Comparison of ENCODE assay signal across 12 mouse cellular contexts in the genomic region with DNA sequence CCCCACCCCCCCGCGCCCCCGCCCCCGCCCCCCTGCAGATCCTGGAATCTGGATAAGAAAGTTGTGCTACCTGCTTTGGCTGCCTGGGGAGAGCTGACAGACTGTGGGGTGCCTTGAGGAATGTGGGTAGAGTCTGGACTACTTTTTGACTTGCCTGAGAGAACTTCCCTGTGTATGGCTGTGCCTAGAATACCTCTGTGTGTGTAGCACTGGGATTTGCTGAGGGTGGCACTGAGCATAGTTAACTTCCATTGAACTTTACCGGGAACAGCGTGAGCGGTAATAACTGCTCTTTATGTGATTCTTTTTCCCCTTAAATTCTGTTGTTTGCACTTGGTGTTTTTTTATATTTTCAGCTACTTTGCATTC.
DNase-seq lines count a peak whose midpoint lies in the region; ATAC-seq and TF ChIP-seq lines count a peak whose summit lies in the region.
"Had no signal": no experiment of that assay in that cellular context is flagged by ENCODE, and none has a peak within 500 bp of the region (broad histone marks: within the 10 kb centered on the region; RNA-seq: fewer than 3 reads in every experiment).

No protein-coding gene starts in this region.

- no peak overlapping the region for H3K27ac ChIP-seq in forebrain, embryonic 12.5 days
- H3K27ac ChIP-seq in forebrain, embryonic 14.5 days (ENCODE audit: low read depth, low read length): no peak overlapping the region
- H3K27ac ChIP-seq in kidney, embryonic 16.5 days (ENCODE audit: low read length): no peak overlapping the region
- no peak overlapping the region for H3K27ac ChIP-seq in kidney, adult 2 months (ENCODE audit: insufficient read depth, low read depth, low read length)
- no peak overlapping the region for H3K27ac ChIP-seq in hindbrain, embryonic 15.5 days (replicated peaks)
- H3K27ac ChIP-seq in midbrain, embryonic 12.5 days (replicated peaks): no peak overlapping the region
- H3K27ac ChIP-seq: liver, embryonic 13.5 days had no signal

- H3K9ac ChIP-seq in forebrain, embryonic 12.5 days: no peak overlapping the region
- no peak overlapping the region for H3K9ac ChIP-seq in forebrain, embryonic 14.5 days (ENCODE audit: low read length)
- H3K9ac ChIP-seq in kidney, embryonic 16.5 days (replicated peaks; ENCODE audit: low read length): 0 out of 2 replicates have a peak overlapping the region, but pooled peaks have one; percentile 51
- no peak overlapping the region for H3K9ac ChIP-seq in hindbrain, embryonic 15.5 days
- H3K9ac ChIP-seq in midbrain, embryonic 12.5 days (replicated peaks): no peak overlapping the region
- H3K9ac ChIP-seq: liver, embryonic 13.5 days had no signal

- ATAC-seq in forebrain, embryonic 12.5 days (ENCODE audit: low FRiP score): no peak
- no peak for ATAC-seq in forebrain, embryonic 14.5 days
- ATAC-seq in kidney, embryonic 16.5 days (ENCODE audit: low FRiP score, low TSS enrichment): peak; percentile 62; the same call in 1 of the 2 replicates
- ATAC-seq in hindbrain, embryonic 15.5 days (ENCODE audit: low FRiP score, low read depth): peak; percentile 46; the same call in 1 of the 2 replicates
- no peak for ATAC-seq in midbrain, embryonic 12.5 days (ENCODE audit: low FRiP score, low read depth)
- ATAC-seq: Patski had no signal

- no peak for TF ChIP-seq POLR2A in kidney, adult 2 months (IDR thresholded peaks at IDR 0.05; ENCODE audit: low read depth, low read length)

- no peaks in the 10 kb centered on the region for H3K36me3 ChIP-seq in forebrain, embryonic 12.5 days (replicated peaks)
- no peaks in the 10 kb centered on the region for H3K36me3 ChIP-seq in forebrain, embryonic 14.5 days (ENCODE audit: control insufficient read depth, insufficient read depth, low read length)
- H3K36me3 ChIP-seq in kidney, embryonic 16.5 days (ENCODE audit: insufficient read depth, low read length): no peaks in the 10 kb centered on the region
- no peaks in the 10 kb centered on the region for H3K36me3 ChIP-seq in kidney, adult 2 months (ENCODE audit: control insufficient read depth, insufficient read depth, low read length)
- no peaks in the 10 kb centered on the region for H3K36me3 ChIP-seq in hindbrain, embryonic 15.5 days
- no peaks in the 10 kb centered on the region for H3K36me3 ChIP-seq in midbrain, embryonic 12.5 days
- H3K36me3 ChIP-seq: liver, embryonic 13.5 days had no signal

- peak overlapping the region; percentile 27 for H3K4me2 ChIP-seq in forebrain, embryonic 12.5 days
- H3K4me2 ChIP-seq in forebrain, embryonic 14.5 days (ENCODE audit: low read length): no peak overlapping the region
- H3K4me2 ChIP-seq in kidney, embryonic 16.5 days (replicated peaks; ENCODE audit: low read depth, low read length): peak overlapping the region; percentile 37
- H3K4me2 ChIP-seq in hindbrain, embryonic 15.5 days: peak overlapping the region; percentile 11; the same call in 1 of the 2 replicates
- peak overlapping the region; percentile 14; the same call in 1 of the 2 replicates for H3K4me2 ChIP-seq in midbrain, embryonic 12.5 days (replicated peaks)
- H3K4me2 ChIP-seq: liver, embryonic 13.5 days had no signal

- no peaks in the 10 kb centered on the region for H3K9me3 ChIP-seq in forebrain, embryonic 12.5 days
- no peaks in the 10 kb centered on the region for H3K9me3 ChIP-seq in forebrain, embryonic 14.5 days (replicated peaks; ENCODE audit: control insufficient read depth, low read length)
- H3K9me3 ChIP-seq in kidney, embryonic 16.5 days (ENCODE audit: low read length): no peaks in the 10 kb centered on the region
- H3K9me3 ChIP-seq in hindbrain, embryonic 15.5 days: no peaks in the 10 kb centered on the region
- no peaks in the 10 kb centered on the region for H3K9me3 ChIP-seq in midbrain, embryonic 12.5 days
- H3K9me3 ChIP-seq: liver, embryonic 13.5 days had no signal

- H3K4me3 ChIP-seq in forebrain, embryonic 12.5 days (replicated peaks): no peak overlapping the region
- no peak overlapping the region for H3K4me3 ChIP-seq in forebrain, embryonic 14.5 days (ENCODE audit: low read depth, low read length)
- H3K4me3 ChIP-seq in kidney, embryonic 16.5 days (ENCODE audit: low read length): peak overlapping the region; percentile 26
- no peak overlapping the region for H3K4me3 ChIP-seq in kidney, adult 2 months (ENCODE audit: insufficient read depth, low read depth, low read length)
- no peak overlapping the region for H3K4me3 ChIP-seq in hindbrain, embryonic 15.5 days
- H3K4me3 ChIP-seq in midbrain, embryonic 12.5 days: no peak overlapping the region

- no peak for TF ChIP-seq CTCF in kidney, adult 2 months (conservative IDR thresholded peaks at IDR 0.05; ENCODE audit: insufficient read depth, insufficient read length, low read depth, low read length)

- H3K4me1 ChIP-seq in forebrain, embryonic 12.5 days: peaks cover 29% of the 10 kb centered on the region
- H3K4me1 ChIP-seq in forebrain, embryonic 14.5 days (ENCODE audit: control insufficient read depth, insufficient read depth, low read length): peaks cover 13% of the 10 kb centered on the region
- peaks cover 27% of the 10 kb centered on the region for H3K4me1 ChIP-seq in kidney, embryonic 16.5 days (ENCODE audit: insufficient read depth, low read length)
- H3K4me1 ChIP-seq in kidney, adult 2 months (ENCODE audit: control insufficient read depth, insufficient read depth, low read length): peaks cover 4% of the 10 kb centered on the region; the same call in 1 of the 2 replicates
- H3K4me1 ChIP-seq in hindbrain, embryonic 15.5 days (replicated peaks): peaks cover 19% of the 10 kb centered on the region
- H3K4me1 ChIP-seq in midbrain, embryonic 12.5 days: peaks cover 26% of the 10 kb centered on the region

- DNase-seq in forebrain, embryonic 14.5 days (ENCODE audit: low spot score): no peak
- no peak for DNase-seq in kidney, adult 2 months
- DNase-seq in left cerebral cortex, postnatal 10 days (ENCODE audit: extremely low spot score in 1 of 2, low spot score in 2 of 2): no peak
- DNase-seq in cerebellum, postnatal 14 days: no peak
- DNase-seq: kidney, postnatal 4 days; liver, embryonic 13.5 days; right cerebral cortex, postnatal 25 days had no signal

- intact Hi-C loops in left cerebral cortex, postnatal 10 days (cut with DNase I): no loop called here

- WGBS in forebrain, embryonic 12.5 days: 15% methylated on average over 7 of the region's 7 CpGs
- WGBS in forebrain, embryonic 14.5 days: 18% methylated on average over 7 of the region's 7 CpGs
- WGBS in kidney, embryonic 16.5 days: 26% methylated on average over 7 of the region's 7 CpGs
- WGBS in kidney, adult 2 months: 21% methylated on average over 7 of the region's 7 CpGs
- WGBS in hindbrain, embryonic 15.5 days: 25% methylated on average over 7 of the region's 7 CpGs
- 22% methylated on average over 6 of the region's 7 CpGs for WGBS in midbrain, embryonic 12.5 days

- H3K27me3 ChIP-seq in forebrain, embryonic 12.5 days: no peaks in the 10 kb centered on the region
- no peaks in the 10 kb centered on the region for H3K27me3 ChIP-seq in forebrain, embryonic 14.5 days (replicated peaks; ENCODE audit: control insufficient read depth, insufficient read depth, low read length)
- no peaks in the 10 kb centered on the region for H3K27me3 ChIP-seq in kidney, embryonic 16.5 days (ENCODE audit: insufficient read depth, low read length)
- H3K27me3 ChIP-seq in kidney, adult 2 months (replicated peaks; ENCODE audit: control insufficient read depth, insufficient read depth, low read length): no peaks in the 10 kb centered on the region
- no peaks in the 10 kb centered on the region for H3K27me3 ChIP-seq in hindbrain, embryonic 15.5 days
- H3K27me3 ChIP-seq in midbrain, embryonic 12.5 days: no peaks in the 10 kb centered on the region
- H3K27me3 ChIP-seq: liver, embryonic 13.5 days; Patski had no signal

Comparison
In these comparisons a context has a peak if more than half of its experiments do, and no peak if none do; other contexts are left out.
1. ATAC-seq: peak in kidney, embryonic 16.5 days (single experiment) and hindbrain, embryonic 15.5 days (single experiment); none in forebrain, embryonic 12.5 days (single experiment), forebrain, embryonic 14.5 days (single experiment) and midbrain, embryonic 12.5 days (single experiment).